Mouse (Mus musculus) telencephalon, adult 2 months (tissue): ENCODE results near the gene Cuedc1.
"Not testable (repeated sequence)": the region's sequence is repeated elsewhere in the genome, so short reads cannot be mapped to it uniquely, and the experiment has no call there.

Source experiments
- DNase-seq: peaks from one replicate; pipeline ENCODE4 v3.0.0-alpha.2; 2011; ENCODE audit warnings: low read depth, low spot score

The Cuedc1 gene

GRCm38 (mm10) chr11:88170606-88171005 is 72.7 kb downstream of the Cuedc1 start:
- no peak for DNase-seq

GRCm38 (mm10) chr11:88171876-88172442 is 74.1 kb downstream of the Cuedc1 start:
- no peak for DNase-seq

GRCm38 (mm10) chr11:88172601-88173325 is 74.9 kb downstream of the Cuedc1 start:
- no peak for DNase-seq

DNA sequence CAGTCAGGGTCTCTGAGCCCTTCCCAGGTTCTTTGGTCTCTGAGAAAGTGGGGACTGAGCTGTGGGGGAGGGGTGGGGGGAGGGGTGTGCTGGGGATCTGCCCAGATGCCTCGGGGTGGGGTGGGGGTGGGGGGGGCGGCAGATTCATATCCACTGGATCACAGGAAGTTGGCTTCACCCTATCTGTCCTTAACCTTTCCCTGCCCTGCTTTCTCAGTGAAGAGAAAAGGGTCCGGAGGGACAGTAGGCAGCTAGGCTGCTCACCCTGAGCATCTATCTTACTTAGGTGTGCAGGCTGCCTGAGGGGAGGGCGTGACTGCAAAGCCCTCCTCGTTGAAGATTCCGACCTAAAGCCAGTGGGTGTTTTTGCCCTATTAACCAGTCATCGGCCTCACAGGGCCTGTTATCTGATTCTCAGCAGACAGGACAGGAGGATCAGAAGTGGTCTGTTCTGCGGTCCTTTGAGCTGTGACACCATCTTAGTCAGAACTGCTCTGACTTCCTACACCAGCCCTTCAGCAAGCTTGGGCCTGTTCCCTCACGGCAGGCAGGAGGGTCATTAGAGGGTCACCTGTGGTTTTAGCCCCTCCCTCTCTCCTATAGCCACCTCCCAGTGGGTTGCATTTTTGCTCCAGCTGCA is 75.6 kb downstream of the Cuedc1 start:
- no peak for DNase-seq

DNA sequence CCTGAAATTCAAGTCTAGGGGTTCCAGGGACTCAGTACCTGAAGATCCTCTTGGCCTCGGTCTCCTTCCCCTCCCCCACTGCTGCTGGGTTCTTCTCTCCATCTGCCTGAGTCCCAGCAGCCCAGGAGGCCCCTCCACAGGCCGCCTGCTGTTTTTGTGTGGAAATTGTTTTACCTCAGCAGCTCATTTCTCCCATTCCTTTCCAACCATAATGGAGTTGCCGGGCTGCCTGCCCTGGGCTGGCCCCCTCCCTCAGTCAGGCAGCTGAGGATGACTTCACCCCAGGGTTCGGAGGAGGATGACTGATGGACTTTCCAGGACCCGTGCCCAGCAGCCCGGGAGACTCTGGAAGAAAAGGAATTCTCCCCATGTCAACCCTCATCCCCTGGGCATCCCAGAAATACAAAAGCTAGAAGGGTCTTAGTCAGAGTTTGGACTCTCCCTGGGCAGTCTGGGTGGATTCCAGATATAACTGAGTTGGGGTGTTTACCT is 82.7 kb downstream of the Cuedc1 start:
- DNase-seq, result no peak

DNA sequence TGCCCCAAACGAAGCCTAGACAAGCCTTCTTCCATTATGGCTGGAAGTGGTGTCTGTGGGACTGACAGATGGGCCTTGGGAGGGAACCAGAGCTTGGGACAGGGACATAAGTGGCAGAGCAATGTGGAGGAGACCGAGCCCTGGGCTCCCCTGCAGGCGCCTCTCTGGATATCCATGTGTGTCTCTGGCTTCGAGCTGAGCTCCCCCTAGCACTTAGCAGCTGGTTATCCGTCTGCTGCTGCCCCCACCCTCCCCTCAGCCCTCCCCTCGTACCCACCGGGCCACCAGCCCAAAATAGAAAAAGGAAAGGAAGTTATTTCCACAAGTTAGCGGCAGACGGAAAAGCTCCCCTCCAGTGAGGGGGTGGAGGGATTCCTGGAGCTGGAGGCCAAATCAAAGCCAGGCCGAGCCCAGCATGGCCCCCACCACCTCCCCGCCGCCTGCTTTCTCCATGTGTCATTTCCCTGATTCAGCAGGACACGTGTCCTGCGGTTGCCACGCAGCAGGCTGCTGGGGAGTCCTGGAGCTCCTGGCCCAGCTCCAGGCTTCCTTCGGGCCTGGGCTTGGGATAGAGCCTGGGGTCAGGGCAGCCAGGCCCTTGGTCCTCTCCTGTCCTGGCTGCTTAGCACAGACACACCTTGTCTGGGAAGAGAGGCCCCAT is 83.2 kb downstream of the Cuedc1 start:
- no peak for DNase-seq

DNA sequence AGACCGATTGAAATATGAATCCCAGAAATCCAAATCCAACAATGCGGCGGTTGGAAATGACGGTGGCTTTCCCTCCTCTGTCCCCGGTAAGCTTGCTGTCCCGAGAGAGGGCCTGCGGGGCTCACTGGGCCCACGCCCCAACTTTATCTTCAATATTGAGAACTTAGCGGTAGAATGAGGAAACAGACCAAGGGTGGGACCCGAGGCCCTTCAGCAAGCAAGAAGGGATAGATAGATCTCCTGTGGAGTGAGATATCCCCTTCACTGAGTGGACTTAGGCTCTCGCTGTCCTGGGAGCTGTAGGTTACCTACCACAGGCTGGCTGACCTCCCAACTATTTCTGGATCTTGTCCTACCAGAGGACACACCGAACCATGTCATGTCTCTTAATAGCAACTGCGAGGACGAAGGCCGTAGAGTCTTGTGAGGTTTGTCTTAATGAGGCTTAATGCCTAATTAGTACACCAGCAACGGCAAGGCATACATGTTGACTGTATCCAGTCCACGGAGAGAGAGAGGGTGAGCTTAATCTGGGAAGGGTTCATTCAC is 86.8 kb downstream of the Cuedc1 start:
- no peak for DNase-seq

DNA sequence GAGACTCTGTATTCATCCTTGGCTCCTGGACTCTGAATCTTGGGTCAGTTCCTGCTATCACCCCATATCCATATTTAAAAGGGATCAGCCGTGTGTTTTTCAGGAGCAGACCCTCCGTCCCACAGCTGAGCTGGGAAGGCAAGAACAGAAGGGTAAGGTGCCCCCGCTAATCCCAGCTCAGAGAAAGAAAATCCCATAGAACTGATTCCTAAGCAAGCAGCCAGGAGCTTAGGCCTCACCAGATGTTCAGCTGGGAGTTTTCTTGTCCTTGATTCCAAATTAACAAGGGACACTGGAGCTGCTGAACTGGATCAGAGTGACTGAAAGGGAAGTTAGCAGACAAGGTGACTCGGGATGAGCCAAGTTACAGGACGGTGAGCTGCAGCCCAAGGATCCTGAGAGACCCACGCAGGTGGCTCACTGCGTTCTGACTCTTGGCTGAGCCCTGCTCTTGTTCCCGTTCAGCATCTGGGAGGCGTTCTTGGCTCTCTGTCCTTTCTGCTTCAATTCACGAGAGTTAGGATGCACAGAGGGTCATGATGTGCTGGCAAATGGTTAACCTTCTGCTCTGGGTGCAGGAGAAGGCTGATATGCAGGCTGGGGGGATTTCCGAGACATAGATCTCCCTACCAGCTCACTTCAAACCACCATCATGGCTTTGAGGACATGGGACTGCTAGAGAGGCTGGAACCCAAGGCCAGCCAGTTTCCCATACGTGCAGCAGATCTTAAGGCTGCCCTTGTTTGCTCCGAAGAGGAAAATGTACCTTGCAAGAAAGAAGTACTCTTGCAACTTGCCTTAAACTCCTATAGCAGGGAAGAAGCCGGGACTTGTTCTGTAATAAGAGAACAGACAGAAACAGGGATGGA is 88.5 kb downstream of the Cuedc1 start:
- no peak for DNase-seq

- no peak for DNase-seq
Measured at GRCm38 (mm10) chr11:88186947-88187243, 89.0 kb downstream of the Cuedc1 start.

GRCm38 (mm10) chr11:88187417-88188133 is 89.7 kb downstream of the Cuedc1 start:
- DNase-seq, result peak; percentile 74

- DNase-seq, result no peak
Measured at GRCm38 (mm10) chr11:88188216-88188615, 90.4 kb downstream of the Cuedc1 start.

GRCm38 (mm10) chr11:88188635-88189034 is 90.8 kb downstream of the Cuedc1 start:
- no peak for DNase-seq

DNA sequence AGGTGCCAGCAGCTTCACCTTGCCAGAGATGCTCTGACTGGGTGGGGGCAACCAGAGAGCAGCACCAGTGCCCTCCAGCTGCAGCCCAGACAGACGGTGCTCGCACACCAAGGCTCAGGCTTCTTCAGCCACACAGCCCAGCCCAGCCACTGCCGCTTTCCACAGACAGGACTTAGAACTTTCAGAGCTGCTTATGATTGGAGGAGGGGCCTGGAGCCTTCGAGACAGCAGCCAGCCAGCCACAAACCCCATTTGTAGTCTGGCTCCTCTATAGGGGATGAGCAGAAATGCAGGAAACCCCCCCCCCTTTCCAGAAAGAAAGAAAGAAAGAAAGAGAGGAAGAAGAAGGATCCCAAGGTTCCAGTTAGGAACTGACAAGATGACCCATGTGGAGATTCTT is 94.7 kb downstream of the Cuedc1 start:
- no peak for DNase-seq

- no peak for DNase-seq
Measured at GRCm38 (mm10) chr11:88193098-88193823, 95.4 kb downstream of the Cuedc1 start.

DNA sequence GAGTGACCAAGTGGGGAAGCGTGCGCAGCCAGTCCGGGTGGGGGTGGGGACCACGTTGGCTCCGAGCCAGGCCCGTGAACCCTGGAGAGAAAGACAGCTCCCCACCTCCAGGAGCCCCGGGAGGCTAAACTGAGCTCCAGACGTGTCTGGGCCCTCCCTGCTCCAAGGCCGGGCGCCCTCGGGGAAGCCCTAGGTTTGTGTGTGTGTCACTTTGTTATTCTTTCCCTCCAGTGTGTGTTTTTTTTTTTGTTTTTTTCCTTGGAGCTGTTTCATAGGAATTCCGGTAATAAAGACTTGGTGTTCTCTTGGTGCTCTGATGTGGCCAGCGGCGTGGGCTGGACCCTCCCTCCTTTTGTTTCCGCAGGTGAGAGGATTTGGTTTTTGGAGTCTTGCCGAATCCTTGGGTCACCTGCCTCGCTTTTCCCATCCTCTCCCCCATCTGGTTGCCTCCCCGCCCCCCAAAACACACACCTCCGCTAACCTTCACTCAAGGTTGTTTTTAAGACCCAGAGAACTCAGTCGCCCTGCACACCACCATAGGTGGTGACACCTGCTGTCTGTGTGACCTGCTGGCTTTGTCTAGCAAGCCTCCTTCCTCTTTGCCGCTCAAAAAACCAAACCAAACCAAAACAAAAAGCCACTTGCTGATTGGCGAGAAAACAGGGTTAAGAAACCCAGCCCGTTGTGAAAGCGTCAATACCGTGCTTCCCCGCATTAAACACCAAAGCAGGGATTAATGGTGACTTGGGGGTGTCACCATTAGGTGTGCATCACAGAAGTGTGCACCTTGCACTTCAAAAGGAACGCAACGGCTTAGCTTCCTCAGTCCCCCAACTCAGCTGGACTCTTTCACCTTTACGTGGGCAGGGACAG is 96.2 kb downstream of the Cuedc1 start:
- DNase-seq, result no peak

GRCm38 (mm10) chr11:88195699-88196098 is 97.8 kb downstream of the Cuedc1 start:
- not testable (repeated sequence) for DNase-seq

- DNase-seq, result peak; percentile 72
Measured at GRCm38 (mm10) chr11:88197153-88197576, 99.3 kb downstream of the Cuedc1 start.

DNA sequence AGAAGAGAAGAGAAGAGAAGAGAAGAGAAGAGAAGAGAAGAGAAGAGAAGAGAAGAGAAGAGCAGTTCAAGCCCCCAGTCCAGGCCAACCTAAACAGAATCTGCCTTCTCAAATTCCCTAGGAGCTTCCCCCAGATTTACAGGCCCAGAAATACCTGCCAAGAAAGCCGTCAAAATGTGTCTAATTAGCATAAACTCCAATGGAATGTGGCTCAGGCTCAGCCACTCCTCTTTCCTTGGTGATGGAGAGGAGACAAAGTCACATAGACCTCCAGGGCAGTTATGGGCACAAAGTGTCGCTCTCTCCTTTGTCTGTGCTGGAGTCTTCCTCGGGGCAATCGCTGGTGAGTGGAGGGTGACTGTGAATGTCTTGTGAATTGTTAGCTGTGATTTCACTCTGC is 100.4 kb downstream of the Cuedc1 start:
- DNase-seq, result no peak

DNA sequence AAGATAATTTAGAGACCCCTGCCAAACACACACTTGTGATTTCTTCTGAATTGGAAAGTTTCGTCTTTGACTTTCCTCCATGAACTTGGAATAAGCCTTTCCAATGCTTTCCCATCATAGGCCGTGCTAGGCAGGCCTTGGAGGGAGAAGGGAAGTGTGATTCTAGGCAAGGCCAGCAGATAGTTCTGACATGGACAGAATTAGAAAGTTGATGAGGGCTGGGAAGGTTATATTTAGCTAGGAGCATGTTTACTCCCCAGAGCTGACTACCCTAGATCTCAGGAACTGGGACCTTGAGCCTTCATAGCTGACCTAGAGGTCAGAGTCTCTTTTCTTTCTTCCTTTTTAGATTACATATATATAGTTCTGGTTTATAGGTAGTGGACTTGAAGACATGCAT is 103.3 kb downstream of the Cuedc1 start:
- DNase-seq, result no peak
